Mouse (Mus musculus) heart, embryonic 14.5 days (tissue): ENCODE measurements at regions not wholly inside any gene's neighbourhood (a gene's known extent, or its start where the extent isn't known, plus 50 kb on each side); places are given as distances from the start of the nearest gene placed in this dataset.

Source experiments
- ATAC-seq: fragments of 200-750 bp; cut with Nextera tagmentation; 2 replicates; pipeline ENCODE4 v1.8.0; 2017; ENCODE audit warnings: low read depth, moderate TSS enrichment; ENCODE audit not compliant: insufficient number of reproducible peaks, insufficient read depth, low FRiP score
- H3K27ac ChIP-seq, 2 experiments: fragments of 200-500 bp in 1 of 2; fragments of 300-500 bp in 1 of 2; sonication (generic) in 1 of 2; replicated peaks in 1 of 2; 2 replicates each; pipeline ENCODE4 v1.5.1; 2012 to 2014; ENCODE audit warnings: low read depth in 2 of 2, low read length in 2 of 2, control low read depth in 1 of 2, mild to moderate bottlenecking in 1 of 2, mixed read lengths in 1 of 2; ENCODE audit not compliant: control insufficient read depth in 1 of 2, insufficient read depth in 1 of 2
- H3K27me3 ChIP-seq: fragments of 300-500 bp; sonication (generic); 2 replicates; pipeline ENCODE4 v1.6.1; 2014; ENCODE audit warnings: mild to moderate bottlenecking, low read length, control low read depth; ENCODE audit not compliant: control insufficient read depth, insufficient read depth
- H3K36me3 ChIP-seq: fragments of 300-500 bp; sonication (generic); 2 replicates; pipeline ENCODE4 v1.6.1; 2014; ENCODE audit warnings: mild to moderate bottlenecking, control low read depth, low read length, mixed read lengths; ENCODE audit not compliant: control insufficient read depth, insufficient read depth
- H3K4me1 ChIP-seq, 2 experiments: fragments of 200-500 bp in 1 of 2; fragments of 300-500 bp in 1 of 2; sonication (generic) in 1 of 2; 2 replicates each; pipeline ENCODE4 v1.6.1; 2012 to 2014; ENCODE audit warnings: low read length in 2 of 2, control low read depth in 1 of 2, mixed read lengths in 1 of 2; ENCODE audit not compliant: control insufficient read depth in 2 of 2, insufficient read depth in 2 of 2
- H3K4me2 ChIP-seq: fragments of 300-500 bp; sonication (generic); 2 replicates; pipeline ENCODE4 v1.6.1; 2014; ENCODE audit warnings: mild to moderate bottlenecking, low read length
- H3K4me3 ChIP-seq, 2 experiments: fragments of 200-500 bp in 1 of 2; fragments of 300-500 bp in 1 of 2; sonication (generic) in 1 of 2; 2 replicates each; pipeline ENCODE4 v1.5.1; 2012 to 2014; ENCODE audit warnings: low read length in 2 of 2, mild to moderate bottlenecking in 2 of 2, control low read depth in 1 of 2, low read depth in 1 of 2, moderate library complexity in 1 of 2; ENCODE audit not compliant: control insufficient read depth in 1 of 2, insufficient read depth in 1 of 2
- H3K9ac ChIP-seq: fragments of 300-500 bp; sonication (generic); 2 replicates; pipeline ENCODE4 v1.6.1; 2014; ENCODE audit warnings: mild to moderate bottlenecking, low read length
- H3K9me3 ChIP-seq: fragments of 300-500 bp; sonication (generic); 2 replicates; pipeline ENCODE4 v1.6.1; 2016; ENCODE audit warnings: low read length, control low read depth; ENCODE audit not compliant: control insufficient read depth
- WGBS: fragments of 180-500 bp; shearing (Covaris S2); extraction: QIAGEN DNeasy Blood & Tissue Kit; methylation state at CpG from one replicate; pipeline ENCODE4 v1.1.7; 2014; 5-methylcytosine and 5-hydroxymethylcytosine counted together

DNA sequence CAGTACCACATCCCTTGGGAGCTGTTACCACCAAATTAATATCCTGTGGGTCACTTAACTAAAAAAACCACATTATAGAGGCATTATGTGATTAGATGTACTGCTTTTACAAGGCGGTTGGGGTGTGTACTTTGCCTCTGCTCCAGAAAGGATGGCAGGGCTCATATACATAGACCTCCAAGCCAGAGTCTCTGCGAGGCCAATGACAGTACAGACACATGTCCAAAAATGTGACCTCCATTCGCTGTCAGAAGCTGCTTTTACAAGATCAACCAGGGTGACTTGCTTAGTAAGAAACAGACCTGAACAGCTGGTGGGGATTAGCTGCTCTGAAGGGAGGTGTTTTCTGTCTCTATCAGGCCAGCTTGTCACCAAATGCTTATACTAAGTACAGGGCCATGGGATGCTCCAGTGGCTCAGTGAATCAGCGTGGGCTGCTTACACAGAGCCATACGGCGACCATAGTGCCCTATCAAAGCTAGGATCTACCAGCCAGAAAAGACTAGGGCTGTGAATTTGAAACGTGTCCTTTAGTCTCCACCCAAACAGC is 433.0 kb upstream of the Atp11b start:
- no peak overlapping the region for H3K9ac ChIP-seq
- H3K9me3 ChIP-seq: no peaks in the 10 kb centered on the region
- no peak overlapping the region for H3K27ac ChIP-seq
- H3K4me1 ChIP-seq: peaks cover 0 to 3% of the 10 kb centered on the region in 2 experiments; a peak in 1 of 4 replicates
- 29% methylated on average over 7 of the region's 7 CpGs for WGBS
- H3K36me3 ChIP-seq: no peaks in the 10 kb centered on the region
- ATAC-seq: no peak
- no peak overlapping the region for H3K4me3 ChIP-seq
- H3K4me2 ChIP-seq: no peak overlapping the region
- H3K27me3 ChIP-seq: no peaks in the 10 kb centered on the region

DNA sequence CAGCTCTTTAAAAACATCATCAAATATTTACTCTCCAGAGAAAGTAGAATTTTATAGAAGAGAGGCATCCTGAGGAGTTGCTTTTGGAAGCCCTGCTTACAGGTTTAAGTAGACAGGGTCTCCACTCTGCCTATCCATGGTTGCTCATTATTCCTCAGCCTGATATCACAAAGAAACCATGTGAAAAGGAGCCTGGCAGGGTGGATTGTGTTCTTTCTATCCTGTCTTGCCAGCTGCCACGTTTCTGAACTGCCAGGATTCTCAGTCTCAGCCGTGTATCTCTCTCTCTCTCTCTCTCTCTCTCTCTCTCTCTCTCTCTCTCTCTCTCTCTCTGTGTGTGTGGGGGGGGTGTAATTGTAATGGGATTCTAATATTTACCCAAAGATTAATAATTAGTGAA is 431.9 kb upstream of the Atp11b start:
- ATAC-seq: no peak
- H3K4me3 ChIP-seq: no peak overlapping the region
- no peaks in the 10 kb centered on the region for H3K36me3 ChIP-seq
- 35% methylated on average over 2 of the region's 2 CpGs for WGBS
- no peaks in the 10 kb centered on the region for H3K9me3 ChIP-seq
- H3K27ac ChIP-seq: no peak overlapping the region
- peaks cover 0 to 3% of the 10 kb centered on the region in 2 experiments; a peak in 1 of 4 replicates for H3K4me1 ChIP-seq
- no peaks in the 10 kb centered on the region for H3K27me3 ChIP-seq
- H3K4me2 ChIP-seq: no peak overlapping the region
- H3K9ac ChIP-seq: no peak overlapping the region

DNA sequence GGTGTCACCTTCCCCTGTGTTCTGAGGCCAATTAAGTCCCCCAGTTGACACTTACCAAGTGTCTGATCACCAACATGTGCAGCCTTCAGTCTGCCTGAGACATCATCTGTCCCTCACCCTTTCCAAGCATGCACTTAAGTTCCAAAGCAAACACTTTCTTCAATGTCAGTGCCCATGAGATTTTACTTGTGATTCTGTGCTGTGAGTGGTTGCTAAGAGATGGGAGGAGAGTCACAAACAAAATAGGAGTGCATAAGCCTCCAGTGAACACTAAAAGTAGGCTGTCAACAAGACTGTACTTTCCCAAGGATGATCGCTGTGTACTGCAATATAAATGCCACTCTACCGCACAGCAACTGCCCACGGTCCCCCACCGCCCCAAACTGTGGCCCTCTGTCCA is 431.0 kb upstream of the Atp11b start:
- Histone ChIP-seq H3K9ac (no peak overlapping the region), H3K27ac (no peak overlapping the region), H3K4me2 (no peak overlapping the region), H3K4me1 (peaks cover 0 to 3% of the 10 kb centered on the region in 2 experiments; a peak in 1 of 4 replicates), H3K9me3 (no peaks in the 10 kb centered on the region), H3K36me3 (no peaks in the 10 kb centered on the region), H3K27me3 (no peaks in the 10 kb centered on the region), H3K4me3 (no peak overlapping the region)
- ATAC-seq: no peak
- whole genome bisulfite sequencing: 74% methylated on average over 4 of the region's 4 CpGs

DNA sequence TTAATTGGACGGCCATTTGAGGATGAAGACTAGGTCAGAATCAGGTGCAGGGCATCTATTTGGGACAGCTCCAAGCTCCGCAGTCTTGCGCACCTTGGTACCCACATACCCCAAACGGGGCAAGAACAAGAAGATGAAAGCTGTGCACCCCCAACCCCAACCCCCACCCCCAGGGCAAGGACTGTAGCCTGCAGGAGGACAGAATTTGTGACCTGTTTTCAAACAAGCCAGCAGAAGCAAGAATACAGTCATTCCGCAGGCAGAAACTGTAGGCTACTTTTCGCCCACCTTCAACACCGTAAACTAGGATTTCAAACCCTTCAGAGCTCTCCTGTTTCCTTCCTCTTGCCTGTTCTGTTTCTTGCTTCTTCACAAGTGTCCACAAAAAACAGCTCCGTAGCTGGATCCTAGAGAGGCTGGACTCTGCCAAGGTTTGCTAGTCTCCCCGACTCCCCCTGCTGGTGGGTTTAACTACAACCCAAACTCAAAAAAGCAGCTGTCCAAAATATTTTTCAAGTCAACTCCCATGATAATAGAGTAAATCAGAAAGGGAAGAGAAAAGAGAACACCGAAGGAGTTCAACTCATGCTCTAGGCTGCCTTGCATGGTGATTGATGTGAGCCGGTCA is 430.3 kb upstream of the Atp11b start:
- 62% methylated on average over 11 of the region's 11 CpGs for WGBS
- no peak overlapping the region for H3K4me2 ChIP-seq
- no peak overlapping the region for H3K4me3 ChIP-seq
- ATAC-seq: no peak
- H3K27me3 ChIP-seq: no peaks in the 10 kb centered on the region
- no peaks in the 10 kb centered on the region for H3K9me3 ChIP-seq
- peaks cover 0 to 3% of the 10 kb centered on the region in 2 experiments; a peak in 1 of 4 replicates for H3K4me1 ChIP-seq
- H3K36me3 ChIP-seq: no peaks in the 10 kb centered on the region
- no peak overlapping the region for H3K9ac ChIP-seq
- no peak overlapping the region for H3K27ac ChIP-seq

DNA sequence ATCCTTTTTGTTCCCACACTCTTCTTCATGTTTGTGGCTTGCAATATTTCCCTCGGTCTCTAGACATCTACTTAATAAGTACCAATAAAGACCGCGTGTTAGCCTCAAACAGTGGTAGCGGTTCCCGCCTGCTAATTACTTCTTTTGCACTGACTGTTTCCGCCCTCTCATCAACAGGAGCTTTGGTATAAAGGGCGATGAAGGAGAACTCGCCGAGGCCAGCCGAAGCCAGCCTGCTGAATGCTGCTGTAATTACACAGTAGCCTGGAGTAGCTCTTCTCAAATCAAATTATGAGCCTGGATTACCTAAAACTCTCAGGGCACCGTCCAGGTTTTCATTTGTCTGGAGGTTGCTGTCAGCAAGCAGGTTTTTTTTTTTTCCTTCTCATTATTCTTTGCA is 429.7 kb upstream of the Atp11b start:
- Histone ChIP-seq H3K27ac (no peak overlapping the region), H3K36me3 (no peaks in the 10 kb centered on the region), H3K9me3 (no peaks in the 10 kb centered on the region), H3K9ac (no peak overlapping the region), H3K27me3 (no peaks in the 10 kb centered on the region), H3K4me1 (peaks cover 0 to 3% of the 10 kb centered on the region in 2 experiments; a peak in 1 of 4 replicates), H3K4me2 (no peak overlapping the region), H3K4me3 (no peak overlapping the region)
- no peak for ATAC-seq
- 65% methylated on average over 11 of the region's 11 CpGs for WGBS

DNA sequence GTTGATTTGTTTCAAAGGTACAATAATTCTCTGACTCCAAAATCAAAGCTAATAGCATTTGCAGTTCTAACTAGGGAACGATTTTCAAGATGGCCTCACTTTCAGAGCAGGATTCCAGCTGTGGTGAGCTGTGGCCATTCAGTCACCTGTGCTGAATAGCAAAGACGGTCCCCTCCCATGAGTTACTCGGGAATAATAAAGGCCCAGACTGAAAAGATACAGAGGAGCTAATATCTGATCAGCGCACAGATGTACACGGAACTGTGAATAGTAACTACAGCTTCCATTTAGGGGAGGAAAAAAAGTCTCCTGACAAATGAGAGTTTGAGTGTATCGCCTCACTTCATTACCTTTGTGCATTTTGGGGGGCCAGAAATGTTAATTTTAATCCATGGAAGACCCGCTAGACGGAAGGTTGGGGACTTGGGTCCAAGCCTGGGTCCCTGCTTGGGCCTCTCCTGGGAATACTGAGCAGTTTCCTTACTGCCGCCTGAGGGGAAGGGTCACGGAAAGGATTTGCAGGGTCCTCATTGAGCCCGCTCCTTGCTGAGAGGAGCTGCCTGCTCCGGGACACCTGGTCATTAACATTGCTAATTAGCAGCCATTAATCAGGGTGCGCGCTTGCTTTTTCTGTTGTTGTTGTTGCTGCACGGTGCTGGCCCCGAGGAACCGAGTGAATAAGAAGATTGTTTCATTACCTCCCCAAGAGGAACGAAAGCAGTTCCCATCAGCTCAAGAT is 421.2 kb upstream of the Atp11b start:
- Histone ChIP-seq H3K4me1 (peaks cover 0 to 2% of the 10 kb centered on the region in 2 experiments; a peak in 1 of 4 replicates), H3K27me3 (peaks cover 5% of the 10 kb centered on the region; the same call in 1 of the 2 replicates), H3K9me3 (no peaks in the 10 kb centered on the region), H3K9ac (no peak overlapping the region), H3K4me2 (peak overlapping the region; percentile 36), H3K36me3 (no peaks in the 10 kb centered on the region), H3K27ac (no peak overlapping the region), H3K4me3 (no peak overlapping the region)
- ATAC-seq: no peak
- 27% methylated on average over 18 of the region's 18 CpGs for WGBS

DNA sequence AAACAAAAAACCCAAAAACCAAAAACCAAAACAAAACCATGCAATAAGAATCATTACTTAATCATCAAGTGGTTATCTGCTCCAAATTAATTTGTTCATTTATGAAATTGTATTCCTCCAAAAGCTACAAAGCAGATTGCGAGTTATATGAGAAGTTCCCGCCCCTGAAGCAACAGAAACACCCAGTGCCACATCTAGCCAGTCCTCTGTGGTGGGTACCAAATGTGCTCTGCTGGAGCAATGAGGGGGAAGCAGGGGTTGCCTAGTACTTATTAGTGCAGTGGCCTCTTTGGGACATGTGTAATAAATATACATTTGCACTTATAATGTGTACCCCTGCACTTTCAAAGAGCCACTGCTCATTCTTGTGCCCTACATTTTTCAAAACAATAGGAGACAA is 419.9 kb upstream of the Atp11b start:
- 77% methylated on average over 2 of the region's 2 CpGs for WGBS
- Histone ChIP-seq H3K27me3 (peaks cover 5% of the 10 kb centered on the region; the same call in 1 of the 2 replicates), H3K9ac (no peak overlapping the region), H3K27ac (no peak overlapping the region), H3K4me3 (no peak overlapping the region), H3K36me3 (no peaks in the 10 kb centered on the region), H3K4me2 (no peak overlapping the region), H3K4me1 (peaks cover 0 to 2% of the 10 kb centered on the region in 2 experiments; a peak in 1 of 4 replicates), H3K9me3 (no peaks in the 10 kb centered on the region)
- no peak for ATAC-seq
